Mouse (Mus musculus) heart, postnatal 0 days (tissue): ENCODE measurements at regions not wholly inside any gene's neighbourhood (a gene's known extent, or its start where the extent isn't known, plus 50 kb on each side); places are given as distances from the start of the nearest gene placed in this dataset.

Source experiments
- ATAC-seq: fragments of 200-750 bp; cut with Nextera tagmentation; 2 replicates; pipeline ENCODE4 v1.8.0; 2017; ENCODE audit warnings: low read depth, moderate number of reproducible peaks, moderate library complexity; ENCODE audit not compliant: insufficient read depth
- DNase-seq: peaks from one replicate; pipeline ENCODE4 v3.0.0-alpha.2; 2016; ENCODE audit warnings: low spot score
- H3K27ac ChIP-seq: fragments of 300-500 bp; sonication (generic); 2 replicates; pipeline ENCODE4 v1.5.1; 2014; ENCODE audit warnings: low read depth, mild to moderate bottlenecking
- H3K27me3 ChIP-seq: fragments of 300-500 bp; sonication (generic); 2 replicates; pipeline ENCODE4 v1.6.1; 2014; ENCODE audit warnings: low read length, mixed read lengths; ENCODE audit not compliant: control insufficient read depth, insufficient read depth
- H3K36me3 ChIP-seq: fragments of 300-500 bp; sonication (generic); replicated peaks from 2 replicates; pipeline ENCODE4 v1.6.1; 2014; ENCODE audit warnings: low read length, mixed read lengths; ENCODE audit not compliant: control insufficient read depth, insufficient read depth
- H3K4me1 ChIP-seq: fragments of 300-500 bp; sonication (generic); 2 replicates; pipeline ENCODE4 v1.6.1; 2014; ENCODE audit warnings: antibody characterized with exemption; ENCODE audit not compliant: control insufficient read depth, insufficient read depth
- H3K4me2 ChIP-seq: fragments of 300-500 bp; sonication (generic); 2 replicates; pipeline ENCODE4 v1.6.1; 2014; ENCODE audit warnings: low read depth, mild to moderate bottlenecking, low read length, moderate library complexity
- H3K4me3 ChIP-seq: fragments of 300-500 bp; sonication (generic); 2 replicates; pipeline ENCODE4 v1.5.1; 2014; ENCODE audit warnings: low read depth, low read length
- H3K9ac ChIP-seq: fragments of 300-500 bp; sonication (generic); replicated peaks from 2 replicates; pipeline ENCODE4 v1.6.1; 2014; ENCODE audit warnings: low read depth, low read length, mixed read lengths
- H3K9me3 ChIP-seq: fragments of 300-500 bp; sonication (generic); replicated peaks from 2 replicates; pipeline ENCODE4 v1.6.1; 2016; ENCODE audit warnings: low read length; ENCODE audit not compliant: control insufficient read depth
- CTCF ChIP-seq: IDR thresholded peaks from 2 replicates; pipeline ENCODE4 v1.5.1; 2016; ENCODE audit warnings: antibody characterized with exemption, control low read depth, low read depth
- EP300 ChIP-seq: IDR thresholded peaks from 2 replicates; pipeline ENCODE4 v1.6.1; 2016; ENCODE audit warnings: antibody characterized with exemption, low read depth
- WGBS: fragments of 180-500 bp; shearing (Covaris S2); extraction: QIAGEN DNeasy Blood & Tissue Kit; methylation state at CpG from one replicate; pipeline ENCODE4 v1.1.7; 2014; 5-methylcytosine and 5-hydroxymethylcytosine counted together

DNA sequence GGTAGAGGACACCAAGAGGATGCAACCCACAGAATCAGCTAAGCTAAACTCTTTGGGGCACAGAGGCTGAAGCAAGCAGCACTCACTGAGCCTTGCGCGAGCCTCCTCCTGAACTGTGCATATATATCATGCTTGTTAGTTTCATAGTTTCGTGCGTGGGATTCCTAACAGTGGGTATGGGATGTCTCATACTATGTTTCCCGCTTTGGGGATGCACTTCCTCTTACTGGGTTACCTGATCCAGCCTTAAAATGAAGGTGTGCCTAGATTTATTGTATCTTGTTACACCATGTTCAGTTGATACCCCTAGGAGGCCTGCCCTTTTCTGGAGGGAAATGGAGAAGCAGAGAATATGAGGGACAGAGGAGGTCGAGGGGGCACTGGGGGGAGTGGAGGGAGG is 407.4 kb upstream of the Alcam start:
- TF ChIP-seq EP300 (no peak), CTCF (no peak)
- DNase-seq: no peak
- Histone ChIP-seq H3K36me3 (no peaks in the 10 kb centered on the region), H3K4me2 (no peak overlapping the region), H3K9me3 (no peaks in the 10 kb centered on the region), H3K4me3 (no peak overlapping the region), H3K9ac (no peak overlapping the region), H3K27me3 (no peaks in the 10 kb centered on the region), H3K27ac (no peak overlapping the region), H3K4me1 (no peaks in the 10 kb centered on the region)
- WGBS: 87% methylated on average over 6 of the region's 6 CpGs
- no peak for ATAC-seq

DNA sequence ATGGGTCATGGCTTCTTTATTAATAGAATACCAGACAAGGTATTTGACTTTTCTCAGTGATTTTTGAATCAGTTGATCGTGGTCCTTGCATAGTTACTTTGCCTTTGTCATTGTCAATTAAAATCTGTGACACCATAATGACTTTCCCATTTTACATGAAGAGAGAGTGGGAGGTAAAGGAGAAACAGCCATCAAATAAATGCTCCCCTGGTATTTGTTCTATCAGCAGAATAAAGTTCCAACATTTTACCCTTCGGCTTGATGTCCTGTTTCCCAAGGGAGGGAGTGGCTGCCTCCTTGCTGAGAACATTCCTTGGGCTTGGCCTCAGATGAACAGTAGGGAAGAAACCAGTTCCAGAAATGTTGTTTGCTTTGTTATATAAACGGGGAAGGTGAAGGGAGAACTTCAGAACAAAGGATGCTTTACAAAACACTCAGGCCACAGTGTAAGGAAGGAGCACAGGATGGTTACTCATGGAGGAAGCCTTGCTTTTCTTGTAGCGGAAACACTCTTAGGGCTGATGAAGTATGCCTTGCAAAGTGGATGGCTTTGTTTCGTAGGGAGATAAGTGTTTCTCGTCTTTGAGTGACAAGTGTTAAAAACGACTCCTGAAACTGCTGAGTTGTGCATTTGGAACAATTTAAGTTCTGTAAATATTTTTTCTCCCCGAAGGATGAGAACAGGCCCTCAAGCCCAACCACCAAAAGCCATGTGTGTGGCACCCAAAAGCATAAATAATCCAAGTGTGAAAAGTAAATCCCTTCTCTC is 404.8 kb upstream of the Alcam start:
- Histone ChIP-seq H3K4me1 (no peaks in the 10 kb centered on the region), H3K9me3 (no peaks in the 10 kb centered on the region), H3K4me2 (no peak overlapping the region), H3K4me3 (no peak overlapping the region), H3K27me3 (no peaks in the 10 kb centered on the region), H3K36me3 (no peaks in the 10 kb centered on the region), H3K9ac (no peak overlapping the region), H3K27ac (no peak overlapping the region)
- TF ChIP-seq EP300: no peak
- no peak for TF ChIP-seq CTCF
- DNase-seq (no peak), ATAC-seq (no peak)
- WGBS: 40% methylated on average over 8 of the region's 8 CpGs

DNA sequence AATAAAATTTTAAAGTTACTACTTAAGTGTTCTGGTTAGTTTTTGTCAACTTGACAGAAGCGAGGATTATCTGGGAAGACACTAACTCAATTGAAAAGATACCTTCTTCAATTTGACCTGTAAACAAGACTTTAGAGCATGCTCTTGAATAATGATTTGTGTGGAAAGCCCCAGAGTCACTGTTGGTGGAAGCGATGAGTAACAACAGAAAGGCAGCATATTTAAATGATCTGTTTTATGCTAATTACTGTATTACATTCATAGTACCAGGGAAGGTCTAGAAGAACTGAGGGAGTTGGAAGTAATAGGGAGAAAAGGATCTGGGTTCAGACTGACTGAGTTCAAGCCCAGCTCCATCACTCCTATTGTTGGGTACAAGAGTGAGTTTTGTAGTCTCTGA is 397.3 kb upstream of the Alcam start:
- Histone ChIP-seq H3K9me3 (no peaks in the 10 kb centered on the region), H3K27me3 (no peaks in the 10 kb centered on the region), H3K4me3 (no peak overlapping the region), H3K4me1 (no peaks in the 10 kb centered on the region), H3K4me2 (no peak overlapping the region), H3K27ac (no peak overlapping the region), H3K9ac (no peak overlapping the region), H3K36me3 (no peaks in the 10 kb centered on the region)
- no peak for ATAC-seq
- no peak for DNase-seq
- WGBS: 85% methylated on average over 2 of the region's 2 CpGs
- TF ChIP-seq CTCF (no peak), EP300 (no peak)

DNA sequence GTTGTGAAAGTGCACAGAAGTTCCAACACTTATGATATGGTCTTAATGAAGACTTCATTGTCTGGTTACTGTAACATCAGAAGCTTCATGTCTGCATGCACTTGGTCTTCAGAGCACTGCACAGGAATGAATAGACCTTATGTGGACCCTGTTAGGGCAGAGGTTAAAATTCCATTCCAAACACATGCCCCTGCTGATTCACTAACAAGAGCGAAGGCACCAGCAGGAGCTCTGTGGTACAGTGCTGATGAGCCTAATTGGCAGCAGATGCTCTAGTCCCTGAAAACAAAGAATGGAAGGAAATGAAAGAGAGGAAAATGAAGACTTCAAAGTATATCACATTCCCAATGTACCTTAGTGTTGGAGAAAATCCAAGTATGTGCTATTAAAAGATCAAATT is 365.1 kb upstream of the Alcam start:
- Histone ChIP-seq H3K27ac (no peak overlapping the region), H3K4me2 (no peak overlapping the region), H3K9me3 (no peaks in the 10 kb centered on the region), H3K4me1 (no peaks in the 10 kb centered on the region), H3K9ac (no peak overlapping the region), H3K27me3 (no peaks in the 10 kb centered on the region), H3K36me3 (no peaks in the 10 kb centered on the region), H3K4me3 (no peak overlapping the region)
- 58% methylated on average over 1 of the region's 1 CpGs for WGBS
- no peak for DNase-seq
- TF ChIP-seq CTCF (no peak), EP300 (no peak)
- ATAC-seq: no peak

DNA sequence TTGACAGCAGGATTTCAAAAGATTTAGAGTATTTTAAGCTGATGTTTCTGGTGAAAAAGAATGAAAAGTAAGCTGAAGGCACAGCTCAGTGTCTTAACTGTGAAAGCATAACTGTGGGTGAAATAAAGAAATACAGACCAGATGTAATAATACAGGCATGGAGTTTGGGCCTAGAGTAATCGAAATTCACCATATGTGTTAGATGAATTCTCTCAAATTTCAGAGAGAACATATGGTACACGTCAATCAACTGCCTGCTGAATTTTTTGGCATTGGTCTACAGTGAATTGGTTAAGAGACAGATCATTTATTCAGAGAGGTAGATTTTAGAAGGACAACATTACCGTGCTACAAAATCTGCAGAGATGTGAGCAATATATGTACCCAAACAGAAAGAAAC is 357.3 kb upstream of the Alcam start:
- H3K4me2 ChIP-seq: no peak overlapping the region
- H3K4me3 ChIP-seq: no peak overlapping the region
- DNase-seq (no peak), ATAC-seq (no peak)
- 57% methylated on average over 3 of the region's 3 CpGs for WGBS
- H3K27ac ChIP-seq: no peak overlapping the region
- H3K36me3 ChIP-seq: no peaks in the 10 kb centered on the region
- no peaks in the 10 kb centered on the region for H3K9me3 ChIP-seq
- H3K4me1 ChIP-seq: no peaks in the 10 kb centered on the region
- no peak overlapping the region for H3K9ac ChIP-seq
- TF ChIP-seq CTCF: no peak
- TF ChIP-seq EP300: no peak
- no peaks in the 10 kb centered on the region for H3K27me3 ChIP-seq

DNA sequence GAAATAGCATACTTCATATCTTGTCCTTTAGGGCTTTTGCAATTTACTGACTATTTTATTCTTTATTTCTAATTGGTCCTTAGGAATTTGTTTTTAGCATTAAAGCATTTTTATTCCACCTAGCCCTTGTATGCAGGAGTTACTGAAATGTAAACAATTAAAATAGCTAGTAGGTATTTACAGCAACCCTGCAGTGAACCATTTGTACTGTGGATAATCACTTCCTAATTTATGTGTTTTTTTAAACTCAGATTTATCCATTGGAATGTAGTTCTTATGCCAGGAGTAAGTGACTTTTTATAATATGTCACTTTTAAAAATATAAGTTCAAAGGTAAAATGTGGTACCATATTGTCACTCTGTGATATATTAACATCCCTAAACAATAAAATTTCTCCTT is 350.5 kb upstream of the Alcam start:
- Histone ChIP-seq H3K27ac (no peak overlapping the region), H3K4me1 (no peaks in the 10 kb centered on the region)

More for the DNA sequence above, 350.5 kb upstream of the Alcam start:
- Histone ChIP-seq H3K9me3 (no peaks in the 10 kb centered on the region), H3K4me3 (no peak overlapping the region), H3K27me3 (no peaks in the 10 kb centered on the region), H3K4me2 (no peak overlapping the region), H3K36me3 (no peaks in the 10 kb centered on the region), H3K9ac (no peak overlapping the region)
- ATAC-seq (no peak), DNase-seq (no peak)
- no peak for TF ChIP-seq EP300
- no peak for TF ChIP-seq CTCF
